Mouse (Mus musculus) MEL (cell line): ENCODE results near the gene Cenpu. TPM values are rescaled to one million over a fixed set of nuclear protein-coding genes. Genes with fewer than 3 reads are reported as not detected.

ENCODE experiments used
- DNase-seq: peaks from one replicate; pipeline ENCODE4 v3.0.0; 2011; ENCODE audit warnings: low read depth, low spot score
- H3K27ac ChIP-seq: 2 replicates; pipeline ENCODE4 v1.5.1; 2012; ENCODE audit warnings: low read depth, mild to moderate bottlenecking, control low read depth, low read length, moderate library complexity; ENCODE audit not compliant: control insufficient read depth
- H3K27me3 ChIP-seq, 2 experiments: fragments of 150-350 bp in 1 of 2; sonication (generic) in 1 of 2; 2 replicates each; pipeline ENCODE4 v1.6.1; 2012; ENCODE audit warnings: low read length in 2 of 2, mild to moderate bottlenecking in 2 of 2, improper control_type of control experiment in 1 of 2, moderate library complexity in 1 of 2; ENCODE audit not compliant: insufficient read depth in 2 of 2, control insufficient read depth in 1 of 2
- H3K36me3 ChIP-seq, 2 experiments: 2 replicates each; pipeline ENCODE4 v1.6.1; 2012 to 2014; ENCODE audit warnings: low read length in 2 of 2, improper control_type of control experiment in 1 of 2, inconsistent platforms in 1 of 2, mild to moderate bottlenecking in 1 of 2; ENCODE audit not compliant: insufficient read depth in 2 of 2, control insufficient read depth in 1 of 2
- H3K4me1 ChIP-seq, 2 experiments: fragments of 150-350 bp in 1 of 2; sonication (generic) in 1 of 2; 2 replicates each; pipeline ENCODE4 v1.6.1; 2012; ENCODE audit warnings: low read length in 2 of 2, improper control_type of control experiment in 1 of 2, mild to moderate bottlenecking in 1 of 2; ENCODE audit not compliant: insufficient read depth in 2 of 2, control insufficient read depth in 1 of 2
- H3K4me3 ChIP-seq, 2 experiments: fragments of 150-350 bp in 1 of 2; sonication (generic) in 1 of 2; 2 replicates each; pipeline ENCODE4 v1.5.1; 2012; ENCODE audit warnings: low read depth in 2 of 2, low read length in 2 of 2, mild to moderate bottlenecking in 2 of 2, moderate library complexity in 2 of 2, control low read depth in 1 of 2, improper control_type of control experiment in 1 of 2; ENCODE audit not compliant: control insufficient read depth in 1 of 2, insufficient read depth in 1 of 2
- H3K79me2 ChIP-seq: 2 replicates; pipeline ENCODE4 v1.6.1; 2012; ENCODE audit warnings: mild to moderate bottlenecking, low read length, moderate library complexity; ENCODE audit not compliant: control insufficient read depth, poor library complexity, insufficient read depth
- H3K9ac ChIP-seq: 2 replicates; pipeline ENCODE4 v1.6.1; 2012; ENCODE audit warnings: low read depth, mild to moderate bottlenecking, control low read depth, low read length, moderate library complexity; ENCODE audit not compliant: control insufficient read depth, poor library complexity, severe bottlenecking
- H3K9me3 ChIP-seq: fragments of 150-350 bp; sonication (generic); replicated peaks from 2 replicates; pipeline ENCODE4 v1.6.1; 2012; ENCODE audit warnings: mild to moderate bottlenecking, low read length, improper control_type of control experiment, moderate library complexity; ENCODE audit not compliant: insufficient read depth
- CHD2 ChIP-seq: IDR thresholded peaks from 2 replicates; pipeline ENCODE4 v1.6.1; 2011; ENCODE audit warnings: low read length, improper control_type of control experiment
- CTCF ChIP-seq, 3 experiments: IDR thresholded peaks in 2 of 3; conservative IDR thresholded peaks in 1 of 3; 2 replicates each; pipeline ENCODE4 v1.5.1; 2011 to 2012; ENCODE audit warnings: low read length in 3 of 3, low read depth in 2 of 3, mild to moderate bottlenecking in 2 of 3, improper control_type of control experiment in 1 of 3, inconsistent platforms in 1 of 3, mixed read lengths in 1 of 3, moderate library complexity in 1 of 3; ENCODE audit not compliant: control insufficient read depth in 1 of 3, insufficient read depth in 1 of 3, poor library complexity in 1 of 3, severe bottlenecking in 1 of 3
- EP300 ChIP-seq, 2 experiments: IDR thresholded peaks; 2 replicates each; pipeline ENCODE4 v1.6.1; 2011; ENCODE audit warnings: improper control_type of control experiment in 2 of 2, low read length in 2 of 2, low read depth in 1 of 2, mild to moderate bottlenecking in 1 of 2
- ETS1 ChIP-seq: IDR thresholded peaks from 2 replicates; pipeline ENCODE4 v1.6.1; 2012; ENCODE audit warnings: low read depth, mild to moderate bottlenecking, inconsistent platforms, low read length, improper control_type of control experiment, moderate library complexity
- GATA1 ChIP-seq: IDR thresholded peaks from 2 replicates; pipeline ENCODE4 v1.6.1; 2011; ENCODE audit warnings: low read depth, low read length, improper control_type of control experiment
- MAFK ChIP-seq: IDR thresholded peaks from 2 replicates; pipeline ENCODE4 v1.6.1; 2011; ENCODE audit warnings: low read depth, mild to moderate bottlenecking, low read length, improper control_type of control experiment, borderline replicate concordance
- MAZ ChIP-seq: IDR thresholded peaks from 2 replicates; pipeline ENCODE4 v1.6.1; 2012; ENCODE audit warnings: low read depth, mild to moderate bottlenecking, inconsistent platforms, low read length, improper control_type of control experiment
- MEF2A ChIP-seq: IDR thresholded peaks from 2 replicates; pipeline ENCODE4 v1.6.1; 2014; ENCODE audit warnings: low read depth, mild to moderate bottlenecking, inconsistent platforms, low read length, improper control_type of control experiment; ENCODE audit not compliant: poor library complexity, insufficient replicate concordance, severe bottlenecking; ENCODE audit errors: extremely low read depth
- MXI1 ChIP-seq: IDR thresholded peaks from 2 replicates; pipeline ENCODE4 v1.6.1; 2011; ENCODE audit warnings: mild to moderate bottlenecking, low read depth, low read length, improper control_type of control experiment
- RCOR1 ChIP-seq: IDR thresholded peaks from 2 replicates; pipeline ENCODE4 v1.6.1; 2012; ENCODE audit warnings: low read depth, mild to moderate bottlenecking, inconsistent platforms, low read length, improper control_type of control experiment
- UBTF ChIP-seq: IDR thresholded peaks from 2 replicates; pipeline ENCODE4 v1.6.1; 2012; ENCODE audit warnings: low read depth, mild to moderate bottlenecking, inconsistent platforms, low read length, improper control_type of control experiment, moderate library complexity, borderline replicate concordance; ENCODE audit not compliant: insufficient read depth
- USF1 ChIP-seq: IDR thresholded peaks from 2 replicates; pipeline ENCODE4 v1.6.1; 2014; ENCODE audit warnings: low read depth, mild to moderate bottlenecking, inconsistent platforms, low read length, improper control_type of control experiment, moderate library complexity
- USF2 ChIP-seq, 2 experiments: IDR thresholded peaks; 2 replicates each; pipeline ENCODE4 v1.6.1; 2011 to 2012; ENCODE audit warnings: improper control_type of control experiment in 2 of 2, low read length in 2 of 2, borderline replicate concordance in 1 of 2, inconsistent platforms in 1 of 2, low read depth in 1 of 2, mild to moderate bottlenecking in 1 of 2; ENCODE audit not compliant: insufficient read depth in 1 of 2
- ZMIZ1 ChIP-seq: IDR thresholded peaks from 2 replicates; pipeline ENCODE4 v1.6.1; 2012; ENCODE audit warnings: low read depth, mild to moderate bottlenecking, inconsistent platforms, low read length, improper control_type of control experiment, moderate library complexity
- ZNF384 ChIP-seq: IDR thresholded peaks from 2 replicates; pipeline ENCODE4 v1.6.1; 2012; ENCODE audit warnings: low read depth, mild to moderate bottlenecking, inconsistent platforms, low read length, improper control_type of control experiment
- polyA plus RNA-seq, 2 experiments: library from polyadenylated mRNA; stranded (reverse) in 1 of 2; unstranded in 1 of 2; fragments of >175 nt in 1 of 2; fragments of >200 nt in 1 of 2; gene quantifications; 2 replicates each; pipeline versions ENCODE4 v1.2.1 to v1.2.4; 2012; ENCODE audit warnings: low replicate concordance in 2 of 2, low read depth in 1 of 2; ENCODE audit not compliant: insufficient read length in 2 of 2, insufficient read depth in 1 of 2, missing spikeins in 1 of 2
- total RNA-seq: library from RNA; depleted of rRNA; stranded (reverse); fragments of 300-350 nt; gene quantifications from 2 replicates; pipeline ENCODE4 v1.2.3, GENCODE M21; 2012

Gene Cenpu
- total and polyA plus RNA-seq, 3 experiments: 30.7 to 446 (median 42.5) TPM

GRCm38 (mm10) chr8:46595593-46595992 lies 43.8 kb downstream of the Cenpu start (continued):
- no peak for TF ChIP-seq ZMIZ1

- Histone ChIP-seq H3K9ac (0 out of 2 replicates have a peak overlapping the region, but pooled peaks have one; percentile 57), H3K4me3 (no peak overlapping the region), H3K79me2 (no peaks in the 10 kb centered on the region; the same call in 1 of the 2 replicates), H3K9me3 (no peaks in the 10 kb centered on the region), H3K4me1 (peaks cover 34 to 68% of the 10 kb centered on the region in 2 experiments), H3K36me3 (peaks cover 0 to 75% of the 10 kb centered on the region in 2 experiments; a peak in 2 of 4 replicates), H3K27me3 (no peaks in the 10 kb centered on the region), H3K27ac (peak overlapping the region; percentile 98)
- TF ChIP-seq MXI1 (no peak), CHD2 (no peak), MEF2A (no peak), UBTF (no peak), ZNF384 (no peak), USF1 (no peak), CTCF (IDR thresholded peaks at IDR 0.05 in 2 of 3, conservative IDR thresholded peaks at IDR 0.05 in 1 of 3; ENCODE audit: control insufficient read depth in 1 of 3, insufficient read depth in 1 of 3, low read depth in 2 of 3, low read length in 3 of 3, poor library complexity in 1 of 3, severe bottlenecking in 1 of 3) (no peak)
- DNase-seq: peak; percentile 57
These were observed 44.7 kb downstream of the Cenpu start for GRCm38 (mm10) chr8:46596530-46596929.

- no peaks in the 10 kb centered on the region for H3K27me3 ChIP-seq
- H3K27ac ChIP-seq: peak overlapping the region; percentile 31
- H3K4me1 ChIP-seq: peaks cover 34 to 65% of the 10 kb centered on the region in 2 experiments
- H3K9ac ChIP-seq: no peak overlapping the region
- H3K9me3 ChIP-seq: no peaks in the 10 kb centered on the region
- TF ChIP-seq USF2 (IDR thresholded peaks at IDR 0.05; ENCODE audit: borderline replicate concordance in 1 of 2, insufficient read depth in 1 of 2, low read depth in 1 of 2, low read length in 2 of 2) (no peak), MAFK (peak; percentile 69), GATA1 (no peak), EP300 (IDR thresholded peaks at IDR 0.05; ENCODE audit: low read depth in 1 of 2, low read length in 2 of 2) (no peak; a peak in 1 of 4 replicates), MAZ (no peak), ETS1 (no peak), RCOR1 (peak; percentile 58)
- H3K4me3 ChIP-seq: no peak overlapping the region
- peak; percentile 23 for DNase-seq
- H3K79me2 ChIP-seq: no peaks in the 10 kb centered on the region; the same call in 1 of the 2 replicates
- H3K36me3 ChIP-seq: peaks cover 0 to 71% of the 10 kb centered on the region in 2 experiments; a peak in 2 of 4 replicates
These were observed 45.6 kb downstream of the Cenpu start for GRCm38 (mm10) chr8:46597411-46597810.
